Mouse (Mus musculus): Measurements from ENCODE around the gene Fcf1. TPM values are rescaled to one million over a fixed set of nuclear protein-coding genes. Genes with fewer than 3 reads are reported as not detected.

Fcf1 gene
- polyA plus RNA-seq, 1 experiment from 2014 or later, result 119 TPM

- Histone ChIP-seq H3K9me3 (replicated peaks; ENCODE audit: control insufficient read depth, low read length) (no peaks in the 10 kb centered on the region), H3K36me3 (ENCODE audit: control insufficient read depth, insufficient read depth, low read length) (peaks cover 5% of the 10 kb centered on the region; the same call in 1 of the 2 replicates), H3K4me3 (replicated peaks; ENCODE audit: low read length) (no peak overlapping the region), H3K4me2 (ENCODE audit: low read depth, low read length) (no peak overlapping the region), H3K27me3 (ENCODE audit: control insufficient read depth, insufficient read depth, low read length) (no peaks in the 10 kb centered on the region), H3K27ac (ENCODE audit: low read length) (no peak overlapping the region), H3K4me1 (ENCODE audit: control insufficient read depth, insufficient read depth, low read length) (no peaks in the 10 kb centered on the region), H3K9ac (ENCODE audit: low read length) (no peak overlapping the region)
- ATAC-seq (ENCODE audit: insufficient read depth, low FRiP score), result no peak
- WGBS, result 80% methylated on average over 21 of the region's 21 CpGs
Observed at GRCm38 (mm10) chr12:84943006-84943952, 27.4 kb upstream of the Fcf1 start.

- ATAC-seq (ENCODE audit: insufficient read depth, low FRiP score), result no peak
- no peak overlapping the region for H3K4me2 ChIP-seq (ENCODE audit: low read depth, low read length)
- H3K27me3 ChIP-seq (ENCODE audit: control insufficient read depth, insufficient read depth, low read length), result no peaks in the 10 kb centered on the region
- H3K4me1 ChIP-seq (ENCODE audit: control insufficient read depth, insufficient read depth, low read length), result no peaks in the 10 kb centered on the region
- H3K9me3 ChIP-seq (replicated peaks; ENCODE audit: control insufficient read depth, low read length), result no peaks in the 10 kb centered on the region
- H3K27ac ChIP-seq (ENCODE audit: low read length), result no peak overlapping the region
- no peak overlapping the region for H3K9ac ChIP-seq (ENCODE audit: low read length)
- H3K36me3 ChIP-seq (ENCODE audit: control insufficient read depth, insufficient read depth, low read length), result peaks cover 5% of the 10 kb centered on the region; the same call in 1 of the 2 replicates
- WGBS, result 74% methylated on average over 4 of the region's 4 CpGs
- H3K4me3 ChIP-seq (replicated peaks; ENCODE audit: low read length), result no peak overlapping the region
Observed at GRCm38 (mm10) chr12:84944150-84944812, 26.4 kb upstream of the Fcf1 start.

GRCm38 (mm10) chr12:84944813-84945553, 25.7 kb upstream of the Fcf1 start:
- Histone ChIP-seq H3K4me1 (ENCODE audit: control insufficient read depth, insufficient read depth, low read length) (no peaks in the 10 kb centered on the region), H3K4me3 (replicated peaks; ENCODE audit: low read length) (no peak overlapping the region), H3K4me2 (ENCODE audit: low read depth, low read length) (no peak overlapping the region), H3K9me3 (replicated peaks; ENCODE audit: control insufficient read depth, low read length) (no peaks in the 10 kb centered on the region), H3K27me3 (ENCODE audit: control insufficient read depth, insufficient read depth, low read length) (no peaks in the 10 kb centered on the region), H3K36me3 (ENCODE audit: control insufficient read depth, insufficient read depth, low read length) (peaks cover 4% of the 10 kb centered on the region; the same call in 1 of the 2 replicates), H3K27ac (ENCODE audit: low read length) (no peak overlapping the region), H3K9ac (ENCODE audit: low read length) (no peak overlapping the region)
- 85% methylated on average over 9 of the region's 9 CpGs for WGBS
- ATAC-seq (ENCODE audit: insufficient read depth, low FRiP score), result no peak

- H3K4me1 ChIP-seq (ENCODE audit: control insufficient read depth, insufficient read depth, low read length), result peaks cover 6% of the 10 kb centered on the region; the same call in 1 of the 2 replicates
- H3K9ac ChIP-seq (ENCODE audit: low read length), result no peak overlapping the region
- 73% methylated on average over 2 of the region's 2 CpGs for WGBS
Observed at GRCm38 (mm10) chr12:84947894-84948583, 22.7 kb upstream of the Fcf1 start.

GRCm38 (mm10) chr12:84948584-84949285, 22.0 kb upstream of the Fcf1 start:
- Histone ChIP-seq H3K36me3 (ENCODE audit: control insufficient read depth, insufficient read depth, low read length) (peaks cover 3% of the 10 kb centered on the region; the same call in 1 of the 2 replicates), H3K9ac (ENCODE audit: low read length) (no peak overlapping the region), H3K4me2 (ENCODE audit: low read depth, low read length) (no peak overlapping the region), H3K27me3 (ENCODE audit: control insufficient read depth, insufficient read depth, low read length) (no peaks in the 10 kb centered on the region), H3K27ac (ENCODE audit: low read length) (no peak overlapping the region), H3K4me3 (replicated peaks; ENCODE audit: low read length) (no peak overlapping the region), H3K4me1 (ENCODE audit: control insufficient read depth, insufficient read depth, low read length) (peaks cover 6% of the 10 kb centered on the region; the same call in 1 of the 2 replicates), H3K9me3 (replicated peaks; ENCODE audit: control insufficient read depth, low read length) (no peaks in the 10 kb centered on the region)
- ATAC-seq (ENCODE audit: insufficient read depth, low FRiP score), result no peak
- 88% methylated on average over 6 of the region's 6 CpGs for WGBS

More at GRCm38 (mm10) chr12:84947894-84948583, 22.7 kb upstream of the Fcf1 start:
- no peaks in the 10 kb centered on the region for H3K27me3 ChIP-seq (ENCODE audit: control insufficient read depth, insufficient read depth, low read length)
- no peak overlapping the region for H3K27ac ChIP-seq (ENCODE audit: low read length)
- H3K36me3 ChIP-seq (ENCODE audit: control insufficient read depth, insufficient read depth, low read length), result peaks cover 3% of the 10 kb centered on the region; the same call in 1 of the 2 replicates
- H3K4me3 ChIP-seq (replicated peaks; ENCODE audit: low read length), result no peak overlapping the region
- no peak overlapping the region for H3K4me2 ChIP-seq (ENCODE audit: low read depth, low read length)
- no peak for ATAC-seq (ENCODE audit: insufficient read depth, low FRiP score)
- no peaks in the 10 kb centered on the region for H3K9me3 ChIP-seq (replicated peaks; ENCODE audit: control insufficient read depth, low read length)

GRCm38 (mm10) chr12:84950763-84951162, 19.9 kb upstream of the Fcf1 start:
- ATAC-seq (ENCODE audit: insufficient read depth, low FRiP score), result peak; percentile 73; the same call in 1 of the 2 replicates

GRCm38 (mm10) chr12:84951531-84951930, 19.2 kb upstream of the Fcf1 start:
- Histone ChIP-seq H3K4me2 (ENCODE audit: low read depth, low read length) (no peak overlapping the region), H3K4me3 (replicated peaks; ENCODE audit: low read length) (no peak overlapping the region), H3K9me3 (replicated peaks; ENCODE audit: control insufficient read depth, low read length) (no peaks in the 10 kb centered on the region), H3K4me1 (ENCODE audit: control insufficient read depth, insufficient read depth, low read length) (peaks cover 6% of the 10 kb centered on the region; the same call in 1 of the 2 replicates), H3K27ac (ENCODE audit: low read length) (peak overlapping the region; percentile 44), H3K36me3 (ENCODE audit: control insufficient read depth, insufficient read depth, low read length) (peaks cover 5% of the 10 kb centered on the region; the same call in 1 of the 2 replicates), H3K9ac (ENCODE audit: low read length) (no peak overlapping the region), H3K27me3 (ENCODE audit: control insufficient read depth, insufficient read depth, low read length) (no peaks in the 10 kb centered on the region)
- 71% methylated on average over 8 of the region's 8 CpGs for WGBS
- no peak for ATAC-seq (ENCODE audit: insufficient read depth, low FRiP score)

More at GRCm38 (mm10) chr12:84950763-84951162, 19.9 kb upstream of the Fcf1 start:
- 57% methylated on average over 6 of the region's 6 CpGs for WGBS
- peaks cover 6% of the 10 kb centered on the region; the same call in 1 of the 2 replicates for H3K4me1 ChIP-seq (ENCODE audit: control insufficient read depth, insufficient read depth, low read length)
- H3K9ac ChIP-seq (ENCODE audit: low read length), result no peak overlapping the region
- H3K27ac ChIP-seq (ENCODE audit: low read length), result no peak overlapping the region
- H3K4me3 ChIP-seq (replicated peaks; ENCODE audit: low read length), result no peak overlapping the region
- H3K4me2 ChIP-seq (ENCODE audit: low read depth, low read length), result no peak overlapping the region
- H3K36me3 ChIP-seq (ENCODE audit: control insufficient read depth, insufficient read depth, low read length), result peaks cover 5% of the 10 kb centered on the region; the same call in 1 of the 2 replicates
- H3K27me3 ChIP-seq (ENCODE audit: control insufficient read depth, insufficient read depth, low read length), result no peaks in the 10 kb centered on the region
- H3K9me3 ChIP-seq (replicated peaks; ENCODE audit: control insufficient read depth, low read length), result no peaks in the 10 kb centered on the region

GRCm38 (mm10) chr12:84952351-84952750, 18.3 kb upstream of the Fcf1 start:
- 54% methylated on average over 1 of the region's 1 CpGs for WGBS
- Histone ChIP-seq H3K27ac (ENCODE audit: low read length) (peak overlapping the region; percentile 44; the same call in 1 of the 2 replicates), H3K9me3 (replicated peaks; ENCODE audit: control insufficient read depth, low read length) (no peaks in the 10 kb centered on the region), H3K4me1 (ENCODE audit: control insufficient read depth, insufficient read depth, low read length) (peaks cover 6% of the 10 kb centered on the region; the same call in 1 of the 2 replicates), H3K4me3 (replicated peaks; ENCODE audit: low read length) (no peak overlapping the region), H3K4me2 (ENCODE audit: low read depth, low read length) (no peak overlapping the region), H3K36me3 (ENCODE audit: control insufficient read depth, insufficient read depth, low read length) (0 out of 2 replicates have a peak, but pooled peaks cover 2% of the 10 kb centered on the region), H3K9ac (ENCODE audit: low read length) (no peak overlapping the region), H3K27me3 (ENCODE audit: control insufficient read depth, insufficient read depth, low read length) (no peaks in the 10 kb centered on the region)
- no peak for ATAC-seq (ENCODE audit: insufficient read depth, low FRiP score)
